Mouse (Mus musculus): ENCODE measurements at regions not wholly inside any gene's neighbourhood (a gene's known extent, or its start where the extent isn't known, plus 50 kb on each side); places are given as distances from the start of the nearest gene placed in this dataset.

- no peak for TF ChIP-seq CTCF (IDR thresholded peaks at IDR 0.05; ENCODE audit: borderline replicate concordance, extremely low read depth, insufficient read depth, insufficient read length)
- TF ChIP-seq POLR2A (IDR thresholded peaks at IDR 0.05; ENCODE audit: borderline replicate concordance, extremely low read depth, insufficient read depth, insufficient read length, poor library complexity, severe bottlenecking), result no peak
These were observed 119.9 kb upstream of the Kcnip4 start for GRCm38 (mm10) chr5:49644606-49645005.

Measured in brain, embryonic 14.5 days (tissue).